Mouse (Mus musculus) MEL (cell line): ENCODE data around the gene Shb. TPM values are rescaled to one million over a fixed set of nuclear protein-coding genes. Genes with fewer than 3 reads are reported as not detected.

ENCODE experiments used
- DNase-seq: peaks from one replicate; pipeline ENCODE4 v3.0.0; 2011; ENCODE audit warnings: low read depth, low spot score
- H3K27ac ChIP-seq: 2 replicates; pipeline ENCODE4 v1.5.1; 2012; ENCODE audit warnings: low read depth, mild to moderate bottlenecking, control low read depth, low read length, moderate library complexity; ENCODE audit not compliant: control insufficient read depth
- H3K27me3 ChIP-seq, 2 experiments: fragments of 150-350 bp in 1 of 2; sonication (generic) in 1 of 2; 2 replicates each; pipeline ENCODE4 v1.6.1; 2012; ENCODE audit warnings: low read length in 2 of 2, mild to moderate bottlenecking in 2 of 2, improper control_type of control experiment in 1 of 2, moderate library complexity in 1 of 2; ENCODE audit not compliant: insufficient read depth in 2 of 2, control insufficient read depth in 1 of 2
- H3K36me3 ChIP-seq, 2 experiments: 2 replicates each; pipeline ENCODE4 v1.6.1; 2012 to 2014; ENCODE audit warnings: low read length in 2 of 2, improper control_type of control experiment in 1 of 2, inconsistent platforms in 1 of 2, mild to moderate bottlenecking in 1 of 2; ENCODE audit not compliant: insufficient read depth in 2 of 2, control insufficient read depth in 1 of 2
- H3K4me1 ChIP-seq, 2 experiments: fragments of 150-350 bp in 1 of 2; sonication (generic) in 1 of 2; 2 replicates each; pipeline ENCODE4 v1.6.1; 2012; ENCODE audit warnings: low read length in 2 of 2, improper control_type of control experiment in 1 of 2, mild to moderate bottlenecking in 1 of 2; ENCODE audit not compliant: insufficient read depth in 2 of 2, control insufficient read depth in 1 of 2
- H3K4me3 ChIP-seq, 2 experiments: fragments of 150-350 bp in 1 of 2; sonication (generic) in 1 of 2; 2 replicates each; pipeline ENCODE4 v1.5.1; 2012; ENCODE audit warnings: low read depth in 2 of 2, low read length in 2 of 2, mild to moderate bottlenecking in 2 of 2, moderate library complexity in 2 of 2, control low read depth in 1 of 2, improper control_type of control experiment in 1 of 2; ENCODE audit not compliant: control insufficient read depth in 1 of 2, insufficient read depth in 1 of 2
- H3K79me2 ChIP-seq: 2 replicates; pipeline ENCODE4 v1.6.1; 2012; ENCODE audit warnings: mild to moderate bottlenecking, low read length, moderate library complexity; ENCODE audit not compliant: control insufficient read depth, poor library complexity, insufficient read depth
- H3K9ac ChIP-seq: 2 replicates; pipeline ENCODE4 v1.6.1; 2012; ENCODE audit warnings: low read depth, mild to moderate bottlenecking, control low read depth, low read length, moderate library complexity; ENCODE audit not compliant: control insufficient read depth, poor library complexity, severe bottlenecking
- H3K9me3 ChIP-seq: fragments of 150-350 bp; sonication (generic); replicated peaks from 2 replicates; pipeline ENCODE4 v1.6.1; 2012; ENCODE audit warnings: mild to moderate bottlenecking, low read length, improper control_type of control experiment, moderate library complexity; ENCODE audit not compliant: insufficient read depth
- BHLHE40 ChIP-seq: IDR thresholded peaks from 2 replicates; pipeline ENCODE4 v1.6.1; 2012; ENCODE audit warnings: low read depth, mild to moderate bottlenecking, inconsistent platforms, low read length, improper control_type of control experiment, borderline replicate concordance
- CHD1 ChIP-seq: IDR thresholded peaks from 2 replicates; pipeline ENCODE4 v1.6.1; 2012; ENCODE audit warnings: low read depth, mild to moderate bottlenecking, inconsistent platforms, low read length, improper control_type of control experiment
- CHD2 ChIP-seq: IDR thresholded peaks from 2 replicates; pipeline ENCODE4 v1.6.1; 2011; ENCODE audit warnings: low read length, improper control_type of control experiment
- CTCF ChIP-seq, 3 experiments: IDR thresholded peaks in 2 of 3; conservative IDR thresholded peaks in 1 of 3; 2 replicates each; pipeline ENCODE4 v1.5.1; 2011 to 2012; ENCODE audit warnings: low read length in 3 of 3, low read depth in 2 of 3, mild to moderate bottlenecking in 2 of 3, improper control_type of control experiment in 1 of 3, inconsistent platforms in 1 of 3, mixed read lengths in 1 of 3, moderate library complexity in 1 of 3; ENCODE audit not compliant: control insufficient read depth in 1 of 3, insufficient read depth in 1 of 3, poor library complexity in 1 of 3, severe bottlenecking in 1 of 3
- E2F4 ChIP-seq: IDR thresholded peaks from 2 replicates; pipeline ENCODE4 v1.6.1; 2011; ENCODE audit warnings: low read depth, low read length, improper control_type of control experiment, borderline replicate concordance
- ELF1 ChIP-seq: IDR thresholded peaks from 2 replicates; pipeline ENCODE4 v1.6.1; 2014; ENCODE audit warnings: low read depth, mild to moderate bottlenecking, inconsistent platforms, low read length, improper control_type of control experiment, moderate library complexity
- EP300 ChIP-seq, 2 experiments: IDR thresholded peaks; 2 replicates each; pipeline ENCODE4 v1.6.1; 2011; ENCODE audit warnings: improper control_type of control experiment in 2 of 2, low read length in 2 of 2, low read depth in 1 of 2, mild to moderate bottlenecking in 1 of 2
- ETS1 ChIP-seq: IDR thresholded peaks from 2 replicates; pipeline ENCODE4 v1.6.1; 2012; ENCODE audit warnings: low read depth, mild to moderate bottlenecking, inconsistent platforms, low read length, improper control_type of control experiment, moderate library complexity
- GABPA ChIP-seq: IDR thresholded peaks from 2 replicates; pipeline ENCODE4 v1.6.1; 2012; ENCODE audit warnings: low read depth, mild to moderate bottlenecking, inconsistent platforms, low read length, improper control_type of control experiment, moderate library complexity
- GATA1 ChIP-seq: IDR thresholded peaks from 2 replicates; pipeline ENCODE4 v1.6.1; 2011; ENCODE audit warnings: low read depth, low read length, improper control_type of control experiment
- HCFC1 ChIP-seq: IDR thresholded peaks from 2 replicates; pipeline ENCODE4 v1.6.1; 2012; ENCODE audit warnings: low read depth, mild to moderate bottlenecking, inconsistent platforms, low read length, improper control_type of control experiment, moderate library complexity
- JUND ChIP-seq: IDR thresholded peaks from 2 replicates; pipeline ENCODE4 v1.6.1; 2011; ENCODE audit warnings: low read depth, mild to moderate bottlenecking, improper control_type of control experiment, low read length
- KAT2A ChIP-seq: conservative IDR thresholded peaks from 2 replicates; pipeline ENCODE4 v1.6.1; 2012; ENCODE audit warnings: low read depth, low read length, improper control_type of control experiment, inconsistent platforms
- MAFK ChIP-seq: IDR thresholded peaks from 2 replicates; pipeline ENCODE4 v1.6.1; 2011; ENCODE audit warnings: low read depth, mild to moderate bottlenecking, low read length, improper control_type of control experiment, borderline replicate concordance
- MAX ChIP-seq: IDR thresholded peaks from 2 replicates; pipeline ENCODE4 v1.6.1; 2011; ENCODE audit warnings: low read length, improper control_type of control experiment
- MAZ ChIP-seq: IDR thresholded peaks from 2 replicates; pipeline ENCODE4 v1.6.1; 2012; ENCODE audit warnings: low read depth, mild to moderate bottlenecking, inconsistent platforms, low read length, improper control_type of control experiment
- MEF2A ChIP-seq: IDR thresholded peaks from 2 replicates; pipeline ENCODE4 v1.6.1; 2014; ENCODE audit warnings: low read depth, mild to moderate bottlenecking, inconsistent platforms, low read length, improper control_type of control experiment; ENCODE audit not compliant: poor library complexity, insufficient replicate concordance, severe bottlenecking; ENCODE audit errors: extremely low read depth
- MXI1 ChIP-seq: IDR thresholded peaks from 2 replicates; pipeline ENCODE4 v1.6.1; 2011; ENCODE audit warnings: mild to moderate bottlenecking, low read depth, low read length, improper control_type of control experiment
- MYC ChIP-seq: IDR thresholded peaks from 2 replicates; pipeline ENCODE4 v1.6.1; 2011; ENCODE audit warnings: low read depth, mild to moderate bottlenecking, low read length, improper control_type of control experiment, moderate library complexity
- NELFE ChIP-seq: IDR thresholded peaks from 2 replicates; pipeline ENCODE4 v1.6.1; 2011; ENCODE audit warnings: low read depth, low read length, improper control_type of control experiment
- NRF1 ChIP-seq: IDR thresholded peaks from 2 replicates; pipeline ENCODE4 v1.6.1; 2014; ENCODE audit warnings: low read depth, mild to moderate bottlenecking, inconsistent platforms, low read length, improper control_type of control experiment, moderate library complexity; ENCODE audit not compliant: poor library complexity, insufficient read depth, severe bottlenecking
- POLR2A ChIP-seq, 2 experiments: IDR thresholded peaks; 2 replicates each; pipeline ENCODE4 v1.6.1; 2011 to 2012; ENCODE audit warnings: low read length in 2 of 2, mild to moderate bottlenecking in 2 of 2, control low read depth in 1 of 2, improper control_type of control experiment in 1 of 2, low read depth in 1 of 2, moderate library complexity in 1 of 2; ENCODE audit not compliant: control insufficient read depth in 1 of 2, insufficient read depth in 1 of 2, poor library complexity in 1 of 2
- POLR2AphosphoS2 ChIP-seq: IDR thresholded peaks from 2 replicates; pipeline ENCODE4 v1.6.1; 2011; ENCODE audit warnings: low read length, improper control_type of control experiment
- POLR2AphosphoS5 ChIP-seq: IDR thresholded peaks from 2 replicates; pipeline ENCODE4 v1.6.1; 2012; ENCODE audit warnings: low read depth, borderline replicate concordance, mild to moderate bottlenecking, inconsistent platforms, low read length, moderate library complexity, mixed read lengths
- RAD21 ChIP-seq: IDR thresholded peaks from 2 replicates; pipeline ENCODE4 v1.6.1; 2011; ENCODE audit warnings: mild to moderate bottlenecking, low read depth, low read length, improper control_type of control experiment
- RCOR1 ChIP-seq: IDR thresholded peaks from 2 replicates; pipeline ENCODE4 v1.6.1; 2012; ENCODE audit warnings: low read depth, mild to moderate bottlenecking, inconsistent platforms, low read length, improper control_type of control experiment
- SMC3 ChIP-seq: IDR thresholded peaks from 2 replicates; pipeline ENCODE4 v1.6.1; 2011; ENCODE audit warnings: low read depth, low read length, improper control_type of control experiment
- TBP ChIP-seq: IDR thresholded peaks from 2 replicates; pipeline ENCODE4 v1.8.0; 2011; ENCODE audit warnings: low read depth, low read length, improper control_type of control experiment
- TCF12 ChIP-seq: IDR thresholded peaks from 2 replicates; pipeline ENCODE4 v1.6.1; 2014; ENCODE audit warnings: low read depth, mild to moderate bottlenecking, inconsistent platforms, low read length, improper control_type of control experiment, moderate library complexity
- UBTF ChIP-seq: IDR thresholded peaks from 2 replicates; pipeline ENCODE4 v1.6.1; 2012; ENCODE audit warnings: low read depth, mild to moderate bottlenecking, inconsistent platforms, low read length, improper control_type of control experiment, moderate library complexity, borderline replicate concordance; ENCODE audit not compliant: insufficient read depth
- USF1 ChIP-seq: IDR thresholded peaks from 2 replicates; pipeline ENCODE4 v1.6.1; 2014; ENCODE audit warnings: low read depth, mild to moderate bottlenecking, inconsistent platforms, low read length, improper control_type of control experiment, moderate library complexity
- USF2 ChIP-seq, 2 experiments: IDR thresholded peaks; 2 replicates each; pipeline ENCODE4 v1.6.1; 2011 to 2012; ENCODE audit warnings: improper control_type of control experiment in 2 of 2, low read length in 2 of 2, borderline replicate concordance in 1 of 2, inconsistent platforms in 1 of 2, low read depth in 1 of 2, mild to moderate bottlenecking in 1 of 2; ENCODE audit not compliant: insufficient read depth in 1 of 2
- ZC3H11A ChIP-seq: IDR thresholded peaks from 2 replicates; pipeline ENCODE4 v1.6.1; 2012; ENCODE audit warnings: low read depth, mild to moderate bottlenecking, inconsistent platforms, low read length, improper control_type of control experiment
- ZKSCAN1 ChIP-seq: IDR thresholded peaks from 2 replicates; pipeline ENCODE4 v1.6.1; 2012; ENCODE audit warnings: low read depth, mild to moderate bottlenecking, inconsistent platforms, low read length, improper control_type of control experiment, moderate library complexity
- ZMIZ1 ChIP-seq: IDR thresholded peaks from 2 replicates; pipeline ENCODE4 v1.6.1; 2012; ENCODE audit warnings: low read depth, mild to moderate bottlenecking, inconsistent platforms, low read length, improper control_type of control experiment, moderate library complexity
- ZNF384 ChIP-seq: IDR thresholded peaks from 2 replicates; pipeline ENCODE4 v1.6.1; 2012; ENCODE audit warnings: low read depth, mild to moderate bottlenecking, inconsistent platforms, low read length, improper control_type of control experiment
- polyA plus RNA-seq, 2 experiments: library from polyadenylated mRNA; stranded (reverse) in 1 of 2; unstranded in 1 of 2; fragments of >175 nt in 1 of 2; fragments of >200 nt in 1 of 2; gene quantifications; 2 replicates each; pipeline versions ENCODE4 v1.2.1 to v1.2.4; 2012; ENCODE audit warnings: low replicate concordance in 2 of 2, low read depth in 1 of 2; ENCODE audit not compliant: insufficient read length in 2 of 2, insufficient read depth in 1 of 2, missing spikeins in 1 of 2
- total RNA-seq: library from RNA; depleted of rRNA; stranded (reverse); fragments of 300-350 nt; gene quantifications from 2 replicates; pipeline ENCODE4 v1.2.3, GENCODE M21; 2012

Gene Shb
- total and polyA plus RNA-seq, 3 experiments: 5.2 to 13.9 TPM; not detected in 1

DNA sequence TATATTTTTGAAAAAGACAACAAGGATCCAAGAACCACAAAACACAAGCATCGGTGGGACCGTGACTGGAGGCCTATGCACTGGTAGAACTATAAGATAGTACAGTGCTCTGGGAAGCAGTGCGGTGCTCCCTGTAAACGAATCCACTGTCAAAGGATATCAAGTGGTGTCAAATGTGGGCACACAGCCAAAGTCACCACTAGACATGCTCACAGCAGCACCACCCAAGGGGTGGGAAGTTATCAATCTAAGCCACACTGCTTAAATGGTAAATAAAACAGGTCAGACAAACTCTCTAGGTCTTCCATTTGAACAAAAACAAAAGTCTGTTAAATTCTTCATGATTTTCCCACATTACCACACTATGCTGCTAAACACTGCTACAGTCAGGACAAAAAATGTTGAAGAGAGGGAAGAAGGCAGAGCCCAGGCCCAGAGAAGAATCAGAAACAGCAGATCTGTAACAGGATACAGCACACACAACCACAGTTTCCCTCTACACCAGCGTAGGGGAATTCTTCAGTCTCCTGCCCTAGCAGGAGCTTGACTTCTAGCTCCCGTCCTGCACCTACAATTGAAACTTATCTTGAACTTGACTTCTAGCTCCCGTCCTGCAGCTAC, 129.3 kb downstream of the Shb start:
- H3K27ac ChIP-seq: peak overlapping the region; percentile 84
- H3K4me3 ChIP-seq: peak overlapping the region; percentile 4 to 13; a peak in 2 of 4 replicates
- peak; percentile 95 for DNase-seq
- peaks cover 27% of the 10 kb centered on the region for H3K79me2 ChIP-seq
- H3K4me1 ChIP-seq: peaks cover 10 to 36% of the 10 kb centered on the region in 2 experiments
- no peaks in the 10 kb centered on the region for H3K9me3 ChIP-seq
- peak overlapping the region; percentile 9 for H3K9ac ChIP-seq
- H3K36me3 ChIP-seq: peaks cover 14 to 34% of the 10 kb centered on the region in 2 experiments
- no peaks in the 10 kb centered on the region for H3K27me3 ChIP-seq
- TF ChIP-seq POLR2A (IDR thresholded peaks at IDR 0.05; ENCODE audit: control insufficient read depth in 1 of 2, insufficient read depth in 1 of 2, low read depth in 1 of 2, low read length in 2 of 2, poor library complexity in 1 of 2) (no peak; a peak in 1 of 4 replicates), NELFE (no peak), ZNF384 (peak; percentile 30), POLR2AphosphoS2 (0 out of 2 replicates have a peak, but pooled peaks have one; percentile 19), KAT2A (no peak), POLR2AphosphoS5 (no peak), GABPA (no peak), CHD2 (no peak), HCFC1 (no peak), NRF1 (peak; percentile 51), TBP (peak; percentile 34), CTCF (IDR thresholded peaks at IDR 0.05 in 2 of 3, conservative IDR thresholded peaks at IDR 0.05 in 1 of 3; ENCODE audit: control insufficient read depth in 1 of 3, insufficient read depth in 1 of 3, low read depth in 2 of 3, low read length in 3 of 3, poor library complexity in 1 of 3, severe bottlenecking in 1 of 3) (no peak), GATA1 (peak; percentile 73), EP300 (IDR thresholded peaks at IDR 0.05; ENCODE audit: low read depth in 1 of 2, low read length in 2 of 2) (peak; percentile 62 to 80; a peak in 3 of 4 replicates), MXI1 (peak; percentile 86; the same call in 1 of the 2 replicates), MAZ (peak; percentile 14; the same call in 1 of the 2 replicates), ZC3H11A (no peak), UBTF (no peak), RCOR1 (peak; percentile 59; the same call in 1 of the 2 replicates), MYC (0 out of 2 replicates have a peak, but pooled peaks have one; percentile 34), E2F4 (no peak), ELF1 (no peak), ZMIZ1 (no peak), JUND (no peak), ZKSCAN1 (no peak), TCF12 (peak; percentile 76), USF1 (no peak), BHLHE40 (no peak), SMC3 (no peak), RAD21 (no peak), MAFK (no peak), MEF2A (no peak), MAX (peak; percentile 63; the same call in 1 of the 2 replicates), USF2 (IDR thresholded peaks at IDR 0.05; ENCODE audit: borderline replicate concordance in 1 of 2, insufficient read depth in 1 of 2, low read depth in 1 of 2, low read length in 2 of 2) (no peak), CHD1 (peak; percentile 73; the same call in 1 of the 2 replicates), ETS1 (peak; percentile 78)
